Mouse (Mus musculus): Measurements from ENCODE around the gene Dap3.

GRCm38 (mm10) chr3:88939749-88940148 is 11.2 kb downstream of the Dap3 start:
- TF ChIP-seq POLR2A (IDR thresholded peaks at IDR 0.05; ENCODE audit: low read depth, low read length) = no peak
- no peak for TF ChIP-seq CTCF (IDR thresholded peaks at IDR 0.05; ENCODE audit: borderline replicate concordance, insufficient read depth, low read length)

Data from embryonic fibroblast, embryonic 13.5 days (primary cell).